Mouse (Mus musculus) embryonic fibroblast, embryonic 13.5 days (primary cell): ENCODE results near the gene Gpcpd1.

Experiments
- CTCF ChIP-seq: IDR thresholded peaks from 2 replicates; pipeline ENCODE4 v1.5.1; 2011; ENCODE audit warnings: mild to moderate bottlenecking, control low read depth, low read length, moderate library complexity, borderline replicate concordance; ENCODE audit not compliant: insufficient read depth
- POLR2A ChIP-seq: IDR thresholded peaks from 2 replicates; pipeline ENCODE4 v1.6.1; 2011; ENCODE audit warnings: low read depth, mild to moderate bottlenecking, control low read depth, low read length, moderate library complexity

DNA sequence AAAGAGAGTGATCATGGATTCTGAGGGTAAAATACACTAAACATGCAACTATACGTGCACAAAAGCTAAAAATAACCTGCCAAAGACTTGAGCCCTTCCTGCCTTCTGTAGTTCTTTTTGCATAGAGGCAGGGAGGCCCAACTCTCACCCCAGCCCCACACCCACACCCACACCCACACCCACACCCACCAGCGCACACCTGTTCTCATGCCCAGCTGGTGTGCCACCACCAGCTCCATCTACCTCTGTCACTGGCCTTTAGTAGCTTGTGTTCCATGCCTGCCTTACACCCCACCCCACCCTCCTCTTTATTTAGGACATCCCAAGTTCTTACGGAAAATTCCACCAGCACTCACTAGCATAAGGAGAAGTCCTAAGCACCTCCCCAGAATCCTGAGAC lies 89.2 kb downstream of the Gpcpd1 start:
- TF ChIP-seq CTCF (no peak), POLR2A (no peak)
